Mouse (Mus musculus): ENCODE data around the gene Il24.

GRCm38 (mm10) chr1:130854819-130855218, 32.4 kb downstream of the Il24 start:
- TF ChIP-seq CTCF (IDR thresholded peaks at IDR 0.05; ENCODE audit: borderline replicate concordance, insufficient read depth, low read depth, low read length): no peak
- TF ChIP-seq POLR2A (IDR thresholded peaks at IDR 0.05; ENCODE audit: borderline replicate concordance, insufficient read depth, low read length): no peak

Measured in cerebellum, adult 2 months (tissue).